Mouse (Mus musculus): Measurements from ENCODE around the gene Camk1d.

Camk1d gene

GRCm38 (mm10) chr2:5321660-5322295, 392.5 kb downstream of the Camk1d start:
- DNase-seq (ENCODE audit: low spot score): no peak

GRCm38 (mm10) chr2:5319138-5319537, 395.2 kb downstream of the Camk1d start:
- DNase-seq (ENCODE audit: low spot score): no peak

GRCm38 (mm10) chr2:5316763-5317162, 397.6 kb downstream of the Camk1d start:
- no peak for DNase-seq (ENCODE audit: low spot score)

DNA sequence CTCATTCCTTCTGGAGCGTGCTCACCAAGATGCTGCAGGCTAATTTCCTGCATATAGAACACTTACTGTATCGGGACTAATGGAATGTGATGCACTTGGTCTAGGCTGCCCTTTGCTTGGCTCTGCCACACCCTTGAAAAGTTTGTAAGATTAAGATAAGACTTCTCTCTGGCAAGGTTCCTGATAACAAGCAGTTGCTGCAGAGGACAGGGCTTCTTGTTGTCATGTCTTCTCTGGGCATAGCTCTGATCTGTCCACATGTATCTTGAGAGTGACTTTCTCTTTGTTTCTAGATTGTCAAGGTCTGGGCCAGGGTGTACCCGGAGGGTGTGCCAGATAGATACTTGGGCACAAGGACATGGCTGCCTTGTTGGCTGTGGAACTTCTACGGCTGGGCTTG, 398.1 kb downstream of the Camk1d start:
- DNase-seq (ENCODE audit: low spot score): no peak

DNA sequence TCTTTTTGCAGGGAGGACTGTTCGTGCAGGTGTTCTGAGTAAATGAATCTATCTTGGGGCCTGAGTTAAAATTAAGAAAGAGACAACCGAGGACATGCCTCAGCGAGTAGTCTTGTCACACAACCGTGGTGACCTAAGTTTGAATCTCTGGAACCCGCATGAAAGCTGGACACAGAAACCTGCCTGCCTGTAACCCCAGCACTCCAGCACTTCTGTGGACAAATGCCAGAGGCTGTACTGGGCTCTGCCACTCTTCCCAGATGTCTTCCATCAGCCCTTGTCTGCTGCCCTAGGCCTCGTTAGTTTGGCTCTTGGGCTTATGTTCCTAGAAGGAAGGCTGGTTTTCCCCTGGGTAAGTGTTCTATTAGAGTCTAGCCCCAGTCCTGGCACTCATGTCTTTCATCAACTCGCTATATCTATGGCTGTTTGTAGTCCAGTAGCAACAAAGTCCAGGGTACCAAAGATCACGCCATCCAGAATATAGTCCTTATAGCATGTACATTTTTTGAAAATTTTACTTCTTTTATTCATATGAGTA, 399.0 kb downstream of the Camk1d start:
- peak; percentile 45 for DNase-seq (ENCODE audit: low spot score)

- no peak for DNase-seq (ENCODE audit: low spot score)
Observed at GRCm38 (mm10) chr2:5314530-5315166, 399.7 kb downstream of the Camk1d start.

GRCm38 (mm10) chr2:5305156-5305555, 409.2 kb downstream of the Camk1d start:
- DNase-seq (ENCODE audit: low spot score): no peak

- DNase-seq (ENCODE audit: low spot score): no peak
Observed at GRCm38 (mm10) chr2:5304451-5304850, 409.9 kb downstream of the Camk1d start.

DNA sequence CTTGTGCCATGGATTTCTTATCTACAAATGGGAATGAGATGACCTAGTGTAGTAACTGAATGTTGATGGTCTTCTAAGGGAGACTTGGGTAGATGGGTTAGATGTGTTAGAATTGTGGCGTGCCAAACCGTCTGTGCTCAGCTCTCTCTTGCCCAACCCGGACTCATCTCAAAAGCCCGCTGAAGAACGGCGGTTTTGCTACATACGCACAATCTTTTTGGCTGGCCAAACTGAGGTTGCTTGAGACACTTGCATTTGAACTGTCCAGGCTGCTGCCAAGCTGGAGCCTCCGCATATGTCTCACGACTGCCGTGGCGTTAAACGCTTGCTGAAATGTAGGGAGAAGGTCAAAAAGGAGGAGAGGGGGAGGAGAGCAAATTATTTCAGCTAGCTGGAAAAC, 413.0 kb downstream of the Camk1d start:
- peak; percentile 16 for DNase-seq (ENCODE audit: low spot score)

DNA sequence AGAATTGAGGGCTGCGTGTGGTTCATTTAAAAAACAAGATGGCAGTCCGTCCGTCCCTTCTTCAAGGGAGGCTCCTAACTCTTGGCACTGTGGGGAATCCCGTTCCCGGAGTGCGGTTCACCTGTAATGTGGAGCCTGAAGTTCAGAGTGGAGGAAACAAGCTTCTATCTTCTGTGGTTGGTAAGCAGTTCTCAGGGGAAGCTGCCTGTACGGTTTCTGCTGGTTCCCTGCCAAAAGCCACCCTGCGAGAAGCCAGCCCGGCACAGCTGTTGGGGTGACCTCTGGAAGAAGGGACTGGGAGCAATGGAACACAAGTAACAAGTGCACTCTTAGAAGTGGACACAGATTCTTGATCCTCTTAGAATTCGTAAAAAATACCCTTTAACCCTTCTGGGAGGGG, 416.2 kb downstream of the Camk1d start:
- no peak for DNase-seq (ENCODE audit: low spot score)

GRCm38 (mm10) chr2:5296749-5297545, 417.4 kb downstream of the Camk1d start:
- no peak for DNase-seq (ENCODE audit: low spot score)

GRCm38 (mm10) chr2:5295098-5295497, 419.2 kb downstream of the Camk1d start:
- DNase-seq (ENCODE audit: low spot score): no peak

DNA sequence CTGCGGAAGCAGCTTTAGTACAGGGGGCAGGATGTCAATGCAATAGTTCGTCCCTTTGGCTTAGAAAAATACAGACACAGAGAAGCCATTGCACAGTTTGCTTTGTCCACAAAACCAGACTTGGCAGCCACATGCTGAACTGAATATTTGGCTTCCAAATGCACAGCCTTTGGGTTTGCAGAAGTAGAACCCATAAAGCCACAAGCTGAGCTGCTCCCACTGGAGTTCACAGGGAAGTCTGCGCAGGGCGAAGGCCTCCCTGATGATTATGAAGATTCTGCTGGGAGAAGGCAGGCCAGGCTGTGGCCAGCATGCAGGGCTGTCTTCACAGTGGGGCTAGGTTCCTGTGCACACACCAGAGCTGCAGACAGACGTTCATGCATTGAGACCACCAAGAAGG, 419.9 kb downstream of the Camk1d start:
- DNase-seq (ENCODE audit: low spot score): peak; percentile 56

GRCm38 (mm10) chr2:5288593-5288992, 425.7 kb downstream of the Camk1d start:
- DNase-seq (ENCODE audit: low spot score): peak; percentile 19

DNA sequence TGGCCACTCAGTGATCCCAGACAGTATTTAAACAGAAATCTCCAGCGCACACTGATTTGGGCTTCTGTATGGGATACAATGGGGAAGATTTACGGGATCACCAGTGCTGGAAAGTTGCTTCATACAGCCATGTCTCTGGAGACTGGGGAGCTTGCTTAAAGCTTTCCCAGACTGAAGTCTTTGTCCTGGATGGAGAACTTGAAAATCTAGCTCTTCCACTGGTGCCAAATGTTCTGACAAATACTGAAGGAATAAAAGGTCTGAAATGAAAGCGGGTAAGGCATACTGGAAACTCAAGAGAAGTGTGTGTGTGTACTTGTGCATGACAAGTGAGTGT, 427.3 kb downstream of the Camk1d start:
- DNase-seq (ENCODE audit: low spot score): peak; percentile 82

- peak; percentile 89 for DNase-seq (ENCODE audit: low spot score)
Observed at GRCm38 (mm10) chr2:5286189-5287043, 427.9 kb downstream of the Camk1d start.

- no peak for DNase-seq (ENCODE audit: low spot score)
Observed at GRCm38 (mm10) chr2:5284351-5284750, 430.0 kb downstream of the Camk1d start.

DNA sequence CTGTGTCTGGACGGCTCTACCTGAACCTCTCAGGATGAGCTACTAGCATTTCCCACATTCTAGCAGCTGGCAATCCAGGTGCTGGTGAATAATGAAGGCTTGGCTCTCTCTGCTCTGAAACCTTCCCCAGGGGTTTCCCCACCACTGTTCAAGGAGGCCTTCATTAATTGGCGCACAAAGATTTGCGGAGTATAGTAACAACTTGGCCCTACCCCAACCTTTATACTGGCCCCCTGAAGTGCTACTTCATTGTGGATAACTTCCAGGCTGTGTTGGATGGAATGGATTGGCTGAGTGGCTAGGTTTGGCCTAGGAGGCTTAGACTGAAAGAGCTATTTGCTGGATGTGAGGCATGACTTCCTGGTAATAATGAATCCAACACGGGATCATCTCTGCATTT, 431.7 kb downstream of the Camk1d start:
- DNase-seq (ENCODE audit: low spot score): no peak

DNA sequence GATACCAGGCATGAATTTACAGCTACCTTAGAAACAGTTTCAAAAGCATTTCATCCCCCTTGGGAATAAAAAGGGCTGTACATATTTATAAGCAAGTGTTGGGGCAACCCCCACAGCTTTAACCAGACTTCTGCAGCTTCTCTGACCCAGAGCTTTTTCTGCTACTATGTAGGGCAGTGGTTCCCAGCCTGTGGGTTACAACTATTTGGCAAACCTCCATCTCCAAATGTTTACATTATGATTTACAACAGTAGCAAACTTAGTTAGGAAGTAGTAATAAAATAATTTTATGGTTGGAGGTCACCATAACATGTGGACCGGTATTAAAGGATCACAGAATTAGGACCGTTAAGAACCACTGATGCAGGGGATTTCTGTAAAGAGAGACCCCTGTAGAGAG, 446.3 kb downstream of the Camk1d start:
- no peak for DNase-seq (ENCODE audit: low spot score)

- no peak for DNase-seq (ENCODE audit: low spot score)
Observed at GRCm38 (mm10) chr2:5262279-5262678, 452.0 kb downstream of the Camk1d start.

DNA sequence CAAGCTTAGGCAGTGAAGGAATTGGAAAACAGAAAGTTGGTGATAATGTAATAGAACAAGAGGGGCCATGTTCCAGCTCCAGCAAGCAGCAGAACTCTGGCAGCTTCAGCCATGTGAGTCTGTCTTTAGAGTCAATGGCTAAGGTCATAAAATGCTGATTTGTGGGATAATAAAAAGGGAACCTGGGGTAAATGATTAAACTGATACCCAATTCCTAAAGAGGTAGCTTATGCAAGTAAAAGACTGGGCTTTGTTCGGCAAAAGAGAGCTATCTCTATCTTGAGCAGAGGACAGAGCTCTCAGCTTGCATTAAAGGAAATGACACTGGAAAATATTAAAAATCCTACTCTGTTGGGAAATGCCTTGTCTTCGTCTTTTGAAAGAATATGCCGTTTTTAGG, 456.1 kb downstream of the Camk1d start:
- DNase-seq (ENCODE audit: low spot score): no peak

DNA sequence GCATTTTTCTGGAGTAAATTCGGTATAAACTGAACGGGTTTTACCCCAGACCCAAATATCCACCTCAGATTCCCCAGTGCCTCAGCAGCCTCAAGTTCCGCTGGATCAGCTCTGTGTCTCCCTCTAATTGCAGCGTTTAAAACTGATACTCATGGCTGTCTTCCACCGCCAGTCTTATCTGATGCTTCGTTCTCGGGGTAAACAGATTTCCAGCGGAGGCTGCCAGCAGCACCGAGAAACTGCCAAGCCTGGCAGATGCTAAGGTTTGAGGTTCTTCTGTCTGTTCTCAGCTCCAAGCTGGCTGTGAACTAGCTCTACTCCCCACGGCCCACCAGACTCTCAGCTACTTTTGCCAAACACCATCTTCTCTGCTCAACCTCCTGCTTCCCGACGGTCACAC, 464.3 kb downstream of the Camk1d start:
- peak; percentile 73 for DNase-seq (ENCODE audit: low spot score)
